Mouse (Mus musculus) lung, postnatal 14 days (tissue): ENCODE results near the gene Bcl2l11.
A peak's percentile ranks its signal among the peaks of the same experiment; 100 is the strongest.
"Not testable (repeated sequence)": the region's sequence is repeated elsewhere in the genome, so short reads cannot be mapped to it uniquely, and the experiment has no call there.

Experiments
- DNase-seq: peaks from one replicate; pipeline ENCODE4 v3.0.0; 2021

The Bcl2l11 gene

DNA sequence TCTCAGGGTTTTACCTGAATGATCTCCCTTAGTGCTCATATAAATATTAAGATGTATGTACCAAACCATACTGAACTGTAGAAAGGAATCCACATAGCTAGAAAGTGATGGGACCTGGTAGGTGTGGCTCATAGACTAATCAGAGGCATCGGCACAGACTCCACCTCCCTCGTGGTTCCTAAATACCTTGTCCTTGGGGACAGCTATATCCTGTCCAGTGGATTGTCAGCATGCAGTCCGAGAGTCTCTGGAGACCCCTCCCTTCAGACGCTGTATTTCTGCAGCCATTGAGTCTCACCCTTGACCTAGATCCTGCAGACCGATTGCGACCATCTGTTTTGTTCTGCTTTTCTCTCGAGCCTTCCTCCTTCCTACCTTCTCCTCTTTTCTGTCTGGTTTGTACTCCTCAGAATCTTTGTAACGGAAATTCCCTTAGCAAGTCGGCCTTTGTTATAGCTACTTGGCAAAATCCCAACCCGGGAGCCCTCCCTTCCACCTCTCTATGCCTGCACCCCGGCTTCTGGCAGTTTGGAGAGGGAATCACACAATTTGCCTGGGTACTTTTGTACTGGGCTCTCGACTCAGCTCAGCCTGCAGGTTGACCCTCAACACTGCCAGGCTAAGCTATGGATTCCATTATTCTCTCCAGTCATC lies 50.7 kb downstream of the Bcl2l11 start:
- no peak for DNase-seq

- DNase-seq = no peak
Observed at GRCm38 (mm10) chr2:128177241-128177661, 51.4 kb downstream of the Bcl2l11 start.

- no peak for DNase-seq
Observed at GRCm38 (mm10) chr2:128179126-128179807, 53.4 kb downstream of the Bcl2l11 start.

DNA sequence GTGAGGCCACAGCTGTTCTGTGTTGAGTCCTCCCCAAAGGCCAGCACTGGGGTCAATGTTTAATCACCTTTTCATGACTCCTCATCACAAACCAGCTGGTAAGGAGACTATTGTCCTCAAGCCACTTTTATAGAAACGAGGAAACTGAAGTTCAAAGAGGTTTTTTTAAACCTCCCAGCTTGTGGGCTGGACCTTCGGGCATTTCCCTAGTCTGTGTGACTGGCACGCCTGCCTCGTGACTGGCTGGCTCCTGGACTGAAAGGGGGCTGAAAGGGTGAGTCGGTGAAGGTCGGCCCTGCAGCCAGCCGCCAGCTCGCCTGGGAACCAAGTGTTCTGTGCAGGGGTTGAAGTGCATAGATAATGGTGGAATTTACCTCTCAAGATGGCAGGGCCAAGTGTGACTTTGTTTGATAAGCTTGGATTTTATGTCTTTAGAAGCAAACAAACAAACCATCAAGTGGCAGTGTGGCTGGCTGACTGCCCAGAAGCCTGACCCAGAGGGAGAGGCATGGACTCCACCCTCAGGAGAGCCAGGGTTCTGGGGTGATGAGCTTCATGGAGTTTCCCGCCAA lies 54.1 kb downstream of the Bcl2l11 start:
- peak; percentile 86 for DNase-seq

- not testable (repeated sequence) for DNase-seq
Observed at GRCm38 (mm10) chr2:128182181-128182580, 56.3 kb downstream of the Bcl2l11 start.

- DNase-seq = no peak
Observed at GRCm38 (mm10) chr2:128182751-128183150, 56.9 kb downstream of the Bcl2l11 start.

- DNase-seq = no peak
Observed at GRCm38 (mm10) chr2:128183762-128184161, 57.9 kb downstream of the Bcl2l11 start.

DNA sequence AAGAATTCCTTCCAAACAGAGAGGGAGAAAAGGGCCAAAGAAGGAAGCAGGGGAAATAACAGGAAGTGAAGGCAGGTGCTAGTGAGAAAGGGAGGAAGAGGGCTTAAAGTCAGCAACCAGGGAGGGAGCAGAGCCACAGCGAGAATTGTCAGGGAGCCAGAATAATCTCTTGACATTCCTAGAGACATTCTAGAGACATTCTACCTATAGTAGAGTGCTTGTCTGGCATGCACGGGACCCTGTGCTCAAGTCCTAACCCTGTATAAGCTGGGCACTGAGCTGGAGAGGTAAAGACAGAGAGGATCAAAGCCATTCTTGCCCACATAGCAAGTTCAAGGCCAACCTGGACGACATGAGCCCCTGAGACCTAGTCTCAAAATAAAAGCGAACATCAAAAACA lies 60.1 kb downstream of the Bcl2l11 start:
- DNase-seq = no peak

GRCm38 (mm10) chr2:128187277-128187676 lies 61.4 kb downstream of the Bcl2l11 start:
- no peak for DNase-seq

DNA sequence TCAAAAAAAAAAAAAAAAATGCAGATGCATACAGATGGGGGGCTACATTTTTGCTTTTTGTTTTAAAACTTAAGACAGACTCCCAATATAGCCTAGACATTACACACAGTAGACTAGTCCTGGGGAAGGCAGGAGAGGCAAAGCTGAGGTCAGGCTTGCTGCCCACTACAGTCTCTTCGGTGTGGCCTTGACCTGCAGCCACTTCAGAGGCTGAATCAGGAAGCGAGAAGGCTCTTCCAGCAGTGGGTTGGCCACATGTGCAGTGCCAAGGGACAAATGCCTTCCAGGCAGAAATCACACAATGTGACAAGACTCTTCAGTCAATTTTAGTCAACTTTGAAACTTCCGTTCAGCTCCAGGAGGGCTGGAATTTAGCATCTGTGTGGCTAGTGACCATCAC lies 62.6 kb downstream of the Bcl2l11 start:
- no peak for DNase-seq

GRCm38 (mm10) chr2:128189691-128190090 lies 63.9 kb downstream of the Bcl2l11 start:
- DNase-seq = no peak

DNA sequence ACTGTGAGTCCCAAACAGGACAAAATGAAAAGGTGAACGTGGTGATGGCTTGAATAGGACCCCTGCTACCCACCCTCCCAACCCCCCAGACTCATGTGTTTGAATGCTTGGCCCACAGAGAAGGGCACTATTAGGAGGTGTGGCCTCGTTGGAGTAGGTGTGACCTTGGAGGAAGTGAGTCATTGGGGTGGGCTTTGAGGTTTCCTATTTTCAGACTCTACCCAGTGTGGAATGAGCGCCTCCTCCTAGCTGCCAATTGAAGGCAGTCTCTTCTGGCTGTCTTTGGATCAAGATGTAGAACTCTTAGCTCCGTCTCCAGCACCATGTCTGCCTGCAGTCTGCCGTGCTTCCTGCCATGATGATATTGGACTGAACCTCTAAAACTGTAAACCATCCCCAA lies 64.4 kb downstream of the Bcl2l11 start:
- DNase-seq = no peak

- peak; percentile 21 for DNase-seq
Observed at GRCm38 (mm10) chr2:128193411-128193810, 67.6 kb downstream of the Bcl2l11 start.

GRCm38 (mm10) chr2:128197379-128197778 lies 71.5 kb downstream of the Bcl2l11 start:
- no peak for DNase-seq

DNA sequence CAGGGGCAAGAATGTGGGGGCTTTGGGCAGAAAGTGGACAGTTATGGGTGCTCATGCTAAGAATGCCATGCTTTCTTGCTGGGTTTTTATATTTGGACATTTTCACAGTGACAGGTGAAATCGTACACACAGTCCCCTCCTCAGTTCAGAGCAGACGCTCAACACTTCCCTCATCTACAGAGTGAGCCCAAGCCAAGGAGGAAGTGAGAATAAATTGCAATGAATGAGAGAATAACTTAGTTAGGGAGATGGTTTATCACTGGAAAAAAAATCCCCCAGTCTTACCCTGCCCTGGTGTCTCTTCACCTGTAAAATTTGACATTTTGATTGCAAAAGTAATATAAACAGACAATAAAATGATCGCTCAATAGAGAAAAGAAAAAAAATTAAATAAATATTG lies 77.3 kb downstream of the Bcl2l11 start:
- DNase-seq = no peak

- no peak for DNase-seq
Observed at GRCm38 (mm10) chr2:128203749-128204405, 78.0 kb downstream of the Bcl2l11 start.

DNA sequence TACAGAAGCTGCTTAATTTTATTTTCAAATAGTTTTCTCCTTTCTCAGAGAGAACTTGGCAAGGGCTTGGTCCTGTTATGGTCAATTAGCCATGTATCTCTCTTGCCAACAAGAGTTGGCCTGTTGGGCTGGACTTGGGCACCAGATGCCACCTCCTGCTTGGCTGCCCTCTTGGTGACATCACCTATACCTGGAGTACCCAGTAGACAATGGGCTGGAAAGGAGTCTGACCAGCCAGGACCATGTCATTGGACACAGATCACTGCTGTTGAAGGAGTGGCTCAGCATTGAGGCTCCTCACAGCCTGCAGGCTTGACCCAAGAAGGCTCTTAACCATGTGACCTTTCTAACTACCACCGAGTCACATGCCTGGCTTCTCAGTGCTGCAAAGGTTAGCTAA lies 82.7 kb downstream of the Bcl2l11 start:
- DNase-seq = no peak

DNA sequence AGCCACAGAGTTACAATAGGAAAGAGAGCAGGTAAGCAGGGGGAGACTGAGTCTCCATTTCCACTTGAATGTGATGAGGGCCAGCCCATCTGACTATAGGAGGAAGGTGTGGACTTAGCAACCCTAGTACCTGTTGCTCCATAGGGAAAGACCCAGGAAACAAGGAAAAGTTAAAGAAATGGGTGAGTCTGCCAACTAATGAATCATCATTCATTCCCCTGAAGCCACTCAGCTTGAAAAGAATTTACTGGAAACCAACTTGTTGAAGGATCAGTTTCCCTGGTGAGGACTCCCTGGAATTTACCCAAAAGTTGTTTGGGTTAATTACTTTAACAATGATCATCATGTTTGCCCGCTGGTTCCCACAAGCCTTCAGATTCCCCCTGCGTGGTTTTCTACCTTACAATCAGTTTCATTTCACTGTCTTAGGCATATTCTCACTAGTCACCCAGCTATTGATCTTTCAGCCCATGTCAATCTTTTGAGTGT lies 84.0 kb downstream of the Bcl2l11 start:
- no peak for DNase-seq

DNA sequence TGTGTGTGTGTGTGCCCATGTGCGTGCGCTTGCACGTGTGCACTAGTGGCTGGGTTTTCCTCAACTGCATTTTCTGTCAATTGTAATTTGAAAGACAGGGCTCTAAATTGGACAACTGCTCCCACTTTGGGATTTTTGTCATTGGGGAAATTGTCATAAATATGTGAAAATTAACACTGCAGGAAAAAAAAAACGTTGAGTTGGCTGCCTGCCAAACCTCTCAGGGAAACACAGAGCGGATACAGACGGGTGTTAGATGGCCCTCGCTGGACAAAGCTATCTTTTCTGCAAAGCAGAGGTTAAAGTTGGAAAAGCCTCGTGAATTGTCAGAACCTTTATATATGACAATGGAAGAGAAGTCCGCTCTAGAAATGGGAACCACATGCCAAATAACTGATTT lies 84.5 kb downstream of the Bcl2l11 start:
- no peak for DNase-seq

DNA sequence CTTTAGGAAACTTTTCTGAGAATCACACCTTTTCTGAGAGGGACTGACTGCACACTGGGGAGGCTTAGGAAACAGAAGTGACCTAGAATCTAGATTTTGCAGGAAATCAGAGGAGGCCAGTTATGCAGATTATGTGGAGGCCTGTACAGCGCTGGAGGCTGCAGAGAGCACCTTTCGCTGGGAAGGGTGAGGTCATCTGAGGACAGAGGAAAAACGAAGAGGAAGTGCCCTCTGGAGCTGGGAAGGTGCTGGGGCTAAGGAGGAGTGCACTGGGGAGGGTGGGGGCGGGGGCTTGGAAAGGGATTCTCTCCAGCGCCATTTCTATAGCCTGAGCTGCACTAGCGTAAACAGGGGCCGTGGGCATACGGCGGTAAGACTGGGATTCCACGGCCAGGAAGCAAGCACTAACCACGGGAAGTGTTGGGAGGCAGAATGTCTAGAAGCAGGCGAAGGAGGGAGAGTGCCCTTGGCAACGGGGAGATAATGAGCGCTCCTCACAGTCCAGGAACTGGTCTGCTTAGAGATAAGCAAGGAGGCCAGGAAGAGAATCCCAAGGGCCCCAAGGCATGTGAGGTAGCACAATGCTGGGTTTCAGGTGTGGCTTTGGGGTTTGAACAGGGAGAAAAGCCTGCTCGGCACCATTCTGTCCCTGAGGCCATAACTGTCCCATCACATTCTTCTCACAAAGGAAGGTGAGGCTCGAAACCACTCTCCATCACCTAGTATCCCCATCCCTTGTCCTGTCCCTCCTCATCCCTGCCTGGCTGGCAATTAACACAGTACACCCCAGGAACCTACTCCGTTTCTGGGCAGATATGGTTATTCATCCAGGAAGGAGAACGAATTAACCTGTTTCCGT lies 85.4 kb downstream of the Bcl2l11 start:
- DNase-seq = no peak

DNA sequence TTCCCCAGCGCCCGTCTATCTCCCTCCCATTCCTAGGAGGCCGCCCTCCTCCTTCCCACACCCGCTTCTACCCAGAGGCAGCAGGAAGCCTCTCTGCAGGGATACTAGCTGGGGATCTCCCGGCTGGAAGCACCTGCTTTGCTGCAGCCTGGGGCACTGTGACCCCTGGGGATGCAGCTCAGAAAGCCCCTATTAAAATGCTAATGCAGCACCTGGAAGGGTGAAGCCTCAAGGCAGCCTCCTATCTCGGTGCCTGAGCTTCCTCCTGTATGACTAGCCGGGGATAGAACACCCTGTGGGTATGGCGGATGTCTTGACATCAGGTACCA lies 86.0 kb downstream of the Bcl2l11 start:
- DNase-seq = no peak
